Mouse (Mus musculus) kidney, embryonic 16.5 days (tissue): ENCODE measurements around the gene Eci1. TPM values are rescaled to one million over a fixed set of nuclear protein-coding genes. Genes with fewer than 3 reads are reported as not detected.
A peak's percentile ranks its signal among the peaks of the same experiment; 100 is the strongest.
"Not testable (repeated sequence)": the region's sequence is repeated elsewhere in the genome, so short reads cannot be mapped to it uniquely, and the experiment has no call there.

ENCODE experiments used
- ATAC-seq: fragments of 200-750 bp; cut with Nextera tagmentation; 2 replicates; pipeline ENCODE4 v1.8.0; 2017; ENCODE audit warnings: moderate TSS enrichment; ENCODE audit not compliant: low FRiP score, low TSS enrichment
- H3K27ac ChIP-seq: fragments of 300-500 bp; sonication (generic); 2 replicates; pipeline ENCODE4 v1.5.1; 2014; ENCODE audit warnings: low read length
- H3K27me3 ChIP-seq: fragments of 300-500 bp; sonication (generic); 2 replicates; pipeline ENCODE4 v1.6.1; 2014; ENCODE audit warnings: low read length, control low read depth, mixed read lengths; ENCODE audit not compliant: insufficient read depth
- H3K36me3 ChIP-seq: fragments of 300-500 bp; sonication (generic); 2 replicates; pipeline ENCODE4 v1.6.1; 2014; ENCODE audit warnings: low read length, control low read depth, mixed read lengths; ENCODE audit not compliant: insufficient read depth
- H3K4me1 ChIP-seq: fragments of 300-500 bp; sonication (generic); 2 replicates; pipeline ENCODE4 v1.6.1; 2014; ENCODE audit warnings: low read length, control low read depth, mixed read lengths; ENCODE audit not compliant: insufficient read depth
- H3K4me2 ChIP-seq: fragments of 300-500 bp; sonication (generic); replicated peaks from 2 replicates; pipeline ENCODE4 v1.6.1; 2014; ENCODE audit warnings: low read depth, low read length
- H3K4me3 ChIP-seq: fragments of 300-500 bp; sonication (generic); 2 replicates; pipeline ENCODE4 v1.5.1; 2014; ENCODE audit warnings: mild to moderate bottlenecking, low read length
- H3K9ac ChIP-seq: fragments of 300-500 bp; sonication (generic); replicated peaks from 2 replicates; pipeline ENCODE4 v1.6.1; 2014; ENCODE audit warnings: low read length
- H3K9me3 ChIP-seq: fragments of 300-500 bp; sonication (generic); 2 replicates; pipeline ENCODE4 v1.6.1; 2016; ENCODE audit warnings: low read length, control low read depth
- WGBS: fragments of 180-500 bp; shearing (Covaris S2); extraction: QIAGEN DNeasy Blood & Tissue Kit; methylation state at CpG from one replicate; pipeline ENCODE4 v1.1.7; 2014; 5-methylcytosine and 5-hydroxymethylcytosine counted together
- polyA plus RNA-seq: library from polyadenylated mRNA; unstranded; fragments of >200 nt; fragmentation: Nextera tagmentation; extraction: Ambion mirVana; gene quantifications from 2 replicates; pipeline ENCODE4 v1.2.1, GENCODE M21; 2015

Eci1 gene
- polyA plus RNA-seq, 1 experiment from 2014 or later, result 143 TPM

DNA sequence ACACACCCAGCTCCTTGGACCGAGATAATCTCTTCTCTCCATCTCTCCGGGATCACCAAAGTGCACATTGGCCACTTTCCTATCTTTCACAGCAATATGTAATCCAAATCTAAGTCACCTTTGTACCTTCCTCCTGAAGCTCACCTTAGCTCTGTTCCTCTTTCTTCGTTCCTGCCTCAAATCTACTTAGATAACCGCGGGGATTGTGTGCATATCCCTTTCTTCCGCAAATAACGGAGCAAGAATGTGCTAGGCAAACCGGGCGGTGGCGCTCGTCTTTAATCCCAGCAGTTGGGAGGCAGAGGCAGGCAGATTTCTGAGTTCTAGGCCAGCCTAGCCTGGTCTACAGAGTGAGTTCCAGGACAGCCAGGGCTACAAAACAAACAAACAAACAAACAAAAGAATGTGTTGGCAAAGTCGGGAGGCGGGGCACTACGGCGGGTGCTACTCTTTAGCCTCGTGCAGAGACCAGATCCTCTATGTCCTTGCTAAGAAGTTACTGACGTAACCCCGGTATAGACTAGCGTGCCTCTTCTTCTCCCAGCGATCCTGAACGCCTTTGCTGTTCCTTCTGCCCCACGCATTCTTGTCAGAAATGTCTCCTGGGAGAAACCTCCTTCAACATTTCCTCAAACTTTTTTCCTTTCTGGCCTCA lies 12.8 kb upstream of the Eci1 start:
- H3K9me3 ChIP-seq, result no peaks in the 10 kb centered on the region
- peak; percentile 56 for ATAC-seq
- H3K27me3 ChIP-seq, result no peaks in the 10 kb centered on the region
- peaks cover 37% of the 10 kb centered on the region for H3K36me3 ChIP-seq
- 31% methylated on average over 22 of the region's 22 CpGs for WGBS
- H3K27ac ChIP-seq, result peak overlapping the region; percentile 94
- H3K9ac ChIP-seq, result peak overlapping the region; percentile 84
- peaks cover 31% of the 10 kb centered on the region for H3K4me1 ChIP-seq
- H3K4me2 ChIP-seq, result peak overlapping the region; percentile 82
- peak overlapping the region; percentile 96 for H3K4me3 ChIP-seq

DNA sequence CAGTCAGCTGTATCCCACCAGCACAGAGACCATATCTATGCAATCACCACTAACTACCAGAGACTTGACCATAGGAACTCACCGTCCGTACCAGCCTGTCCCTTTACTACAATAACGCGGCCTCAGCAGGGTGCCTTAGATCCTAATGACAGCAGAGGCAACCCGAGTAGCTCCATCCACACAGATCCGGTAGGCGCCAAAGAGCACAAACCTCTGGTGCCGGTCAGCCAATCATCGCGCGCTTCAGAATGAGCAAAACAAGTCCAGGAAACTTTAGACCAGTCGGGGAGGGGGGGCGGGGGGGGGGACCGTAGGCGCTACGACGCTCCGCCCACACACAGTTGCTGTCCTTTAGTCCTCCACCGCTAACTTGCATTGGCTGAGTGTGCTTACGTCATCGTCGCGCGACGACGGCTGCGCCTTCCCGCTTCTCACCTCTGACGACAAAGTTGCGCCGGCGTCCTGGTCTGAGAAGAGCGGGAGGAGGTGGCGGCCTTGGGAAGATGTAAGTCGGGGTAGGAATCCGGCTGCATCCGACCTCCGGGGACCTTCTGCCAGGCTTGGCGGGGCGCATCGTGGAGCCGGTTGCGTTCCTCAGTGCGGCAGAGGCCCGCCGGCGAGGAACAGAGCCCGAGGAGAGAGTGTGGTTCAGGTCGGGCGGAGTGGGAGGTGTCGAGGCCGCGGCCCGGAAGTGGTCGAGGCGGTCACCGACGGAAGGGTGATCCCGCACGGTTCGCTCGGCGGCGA lies 12.0 kb upstream of the Eci1 start, which contains the start of gene Rnps1:
Gene Rnps1 (plus strand): TSS at position 336 of the 747 bp plus-strand sequence.
- Histone ChIP-seq H3K4me2 (peak within 1 kb of the TSS; percentile 96), H3K36me3 (peaks cover 41% of the 10 kb centered on the region), H3K4me1 (peaks cover 31% of the 10 kb centered on the region), H3K9ac (peak within 1 kb of the TSS; percentile 95), H3K4me3 (peak within 1 kb of the TSS; percentile 96), H3K27me3 (no peaks in the 10 kb centered on the region), H3K27ac (peak within 1 kb of the TSS; percentile 94), H3K9me3 (no peaks in the 10 kb centered on the region)
- peak; percentile 96 for ATAC-seq
- WGBS, result under 1% methylated on average over 64 of the region's 64 CpGs

DNA sequence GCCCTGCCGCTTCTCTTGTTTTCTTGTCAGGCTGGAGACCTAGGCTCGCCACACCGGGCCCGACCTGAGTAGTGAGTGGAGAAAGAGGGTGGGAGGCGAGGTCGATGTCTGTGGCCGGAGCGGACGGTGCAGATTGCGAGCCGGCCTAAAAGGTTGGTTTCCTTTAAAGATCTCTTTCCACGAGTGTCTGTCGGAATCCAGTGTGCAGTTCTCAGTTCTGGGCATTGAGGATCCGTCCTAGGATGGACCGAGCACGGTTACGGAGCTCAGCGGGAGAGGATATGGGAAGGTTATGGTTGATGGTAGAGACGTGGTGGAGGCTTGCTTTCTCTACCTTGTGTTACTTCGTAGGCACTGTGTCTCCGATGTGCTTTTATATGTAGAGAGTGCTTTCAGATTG lies 11.4 kb upstream of the Eci1 start:
- Histone ChIP-seq H3K4me2 (peak overlapping the region; percentile 96), H3K27me3 (no peaks in the 10 kb centered on the region), H3K4me1 (peaks cover 31% of the 10 kb centered on the region), H3K36me3 (peaks cover 41% of the 10 kb centered on the region), H3K9ac (peak overlapping the region; percentile 95), H3K9me3 (no peaks in the 10 kb centered on the region), H3K4me3 (peak overlapping the region; percentile 96), H3K27ac (peak overlapping the region; percentile 93)
- WGBS, result under 1% methylated on average over 21 of the region's 21 CpGs
- no peak for ATAC-seq

DNA sequence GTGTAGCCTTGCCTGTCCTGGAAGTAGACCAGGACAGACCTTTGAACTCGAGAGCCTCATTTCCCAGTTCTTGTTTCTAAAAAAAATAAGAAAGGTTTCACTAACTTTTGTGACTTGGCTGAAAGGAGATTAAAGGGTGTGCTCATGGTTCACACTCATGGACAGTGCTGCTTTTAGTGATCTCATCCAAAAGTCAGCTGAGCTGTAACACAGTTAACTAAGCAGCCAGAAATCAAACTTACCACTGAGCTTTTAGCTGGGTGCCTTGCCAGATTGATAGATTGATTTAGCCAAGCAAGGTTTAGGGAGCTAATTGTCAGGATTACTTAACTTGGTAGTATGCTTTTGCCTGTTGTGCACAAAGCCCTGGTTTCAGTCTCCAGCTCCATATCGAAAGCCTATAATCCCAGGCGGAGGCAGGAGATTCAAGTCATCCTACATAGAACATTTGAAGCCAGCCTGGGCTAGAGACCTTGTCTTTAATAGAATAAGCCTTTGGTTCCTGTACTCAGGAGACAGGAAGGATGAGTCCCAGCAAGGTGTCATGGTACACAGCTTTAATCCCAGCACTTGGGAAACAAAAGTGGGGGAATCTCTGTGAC lies 10.3 kb upstream of the Eci1 start:
- H3K4me2 ChIP-seq, result peak overlapping the region; percentile 96
- WGBS, result 81% methylated on average over 3 of the region's 3 CpGs
- H3K27ac ChIP-seq, result no peak overlapping the region
- H3K4me3 ChIP-seq, result peak overlapping the region; percentile 96
- H3K9ac ChIP-seq, result peak overlapping the region; percentile 95
- H3K27me3 ChIP-seq, result no peaks in the 10 kb centered on the region
- no peak for ATAC-seq
- no peaks in the 10 kb centered on the region for H3K9me3 ChIP-seq
- H3K4me1 ChIP-seq, result peaks cover 31% of the 10 kb centered on the region
- H3K36me3 ChIP-seq, result peaks cover 46% of the 10 kb centered on the region

DNA sequence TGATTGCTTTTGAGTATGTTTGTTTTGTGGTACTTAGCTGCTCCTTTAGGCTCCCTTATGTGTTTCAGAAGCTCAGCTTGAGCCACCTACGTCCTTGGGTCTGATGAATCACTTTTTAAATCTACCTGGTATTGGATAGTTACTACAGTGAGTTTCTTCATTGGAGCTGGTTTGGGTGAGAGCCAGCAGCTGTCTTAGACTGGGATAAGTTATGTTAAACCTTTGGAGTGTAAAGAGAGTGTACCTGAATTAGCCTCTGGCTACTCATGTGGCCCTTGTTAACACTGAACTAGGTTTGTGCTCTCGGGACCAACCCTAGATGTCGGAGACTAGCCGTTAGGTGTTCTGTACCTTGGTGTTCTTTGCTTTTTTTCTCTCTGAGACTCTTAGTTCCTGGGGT lies 3.3 kb upstream of the Eci1 start:
- ATAC-seq, result no peak
- H3K4me2 ChIP-seq, result no peak overlapping the region
- H3K4me3 ChIP-seq, result no peak overlapping the region
- H3K27ac ChIP-seq, result no peak overlapping the region
- H3K36me3 ChIP-seq, result peaks cover 68% of the 10 kb centered on the region
- H3K9ac ChIP-seq, result no peak overlapping the region
- WGBS, result 92% methylated on average over 4 of the region's 4 CpGs
- no peaks in the 10 kb centered on the region for H3K9me3 ChIP-seq
- H3K4me1 ChIP-seq, result peaks cover 4% of the 10 kb centered on the region; the same call in 1 of the 2 replicates
- H3K27me3 ChIP-seq, result no peaks in the 10 kb centered on the region

DNA sequence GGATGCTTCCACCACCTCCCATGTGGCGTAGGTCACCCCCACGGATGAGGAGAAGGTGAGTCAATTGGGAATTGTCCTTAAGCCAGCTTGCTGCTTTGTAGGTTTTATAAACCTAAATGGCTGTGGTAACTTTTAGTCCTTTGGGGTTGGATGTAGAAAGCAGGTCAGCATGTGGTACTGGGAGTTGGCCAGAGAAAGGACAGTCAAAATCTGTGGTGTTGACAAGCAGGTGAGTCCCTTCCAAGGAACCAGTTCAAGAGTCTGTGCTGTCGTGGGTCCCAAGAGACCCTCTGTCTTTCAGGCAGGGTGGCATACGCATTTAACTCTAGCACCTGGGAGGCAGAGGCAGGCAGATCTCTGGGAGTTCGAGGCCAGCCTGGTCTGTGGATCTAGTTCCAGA lies 2.0 kb upstream of the Eci1 start:
- peaks cover 4% of the 10 kb centered on the region; the same call in 1 of the 2 replicates for H3K4me1 ChIP-seq
- 95% methylated on average over 5 of the region's 5 CpGs for WGBS
- no peak for ATAC-seq
- no peak overlapping the region for H3K4me2 ChIP-seq
- H3K36me3 ChIP-seq, result peaks cover 55% of the 10 kb centered on the region
- no peak overlapping the region for H3K9ac ChIP-seq
- H3K27ac ChIP-seq, result no peak overlapping the region
- no peaks in the 10 kb centered on the region for H3K27me3 ChIP-seq
- H3K9me3 ChIP-seq, result no peaks in the 10 kb centered on the region
- no peak overlapping the region for H3K4me3 ChIP-seq

DNA sequence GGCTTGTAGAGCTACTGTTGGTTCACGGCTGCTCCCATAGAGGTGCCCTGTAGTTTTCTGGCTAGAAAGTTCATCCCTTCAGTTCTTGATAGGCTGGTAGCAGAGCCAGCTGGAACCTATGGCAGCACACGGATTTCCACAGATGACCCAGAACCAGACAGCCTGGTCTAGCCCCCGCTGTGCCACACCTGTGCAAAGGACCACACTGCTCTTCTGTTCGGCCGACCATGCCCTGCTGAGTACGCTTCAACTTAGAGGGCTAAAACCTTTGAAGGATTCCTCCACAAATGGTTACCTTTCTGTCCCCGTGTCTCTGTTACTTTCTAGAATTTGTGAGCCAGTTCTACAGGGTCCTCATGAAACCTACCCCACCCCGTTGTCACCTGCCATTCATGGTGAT lies 1.1 kb upstream of the Eci1 start:
- H3K9ac ChIP-seq, H3K4me2 ChIP-seq, ATAC-seq, H3K4me3 ChIP-seq, H3K27ac ChIP-seq, H3K27me3 ChIP-seq, H3K9me3 ChIP-seq, H3K4me1 ChIP-seq: not testable (repeated sequence)
- WGBS, result 91% methylated on average over 5 of the region's 8 CpGs
- H3K36me3 ChIP-seq, result peaks cover 49% of the 10 kb centered on the region

DNA sequence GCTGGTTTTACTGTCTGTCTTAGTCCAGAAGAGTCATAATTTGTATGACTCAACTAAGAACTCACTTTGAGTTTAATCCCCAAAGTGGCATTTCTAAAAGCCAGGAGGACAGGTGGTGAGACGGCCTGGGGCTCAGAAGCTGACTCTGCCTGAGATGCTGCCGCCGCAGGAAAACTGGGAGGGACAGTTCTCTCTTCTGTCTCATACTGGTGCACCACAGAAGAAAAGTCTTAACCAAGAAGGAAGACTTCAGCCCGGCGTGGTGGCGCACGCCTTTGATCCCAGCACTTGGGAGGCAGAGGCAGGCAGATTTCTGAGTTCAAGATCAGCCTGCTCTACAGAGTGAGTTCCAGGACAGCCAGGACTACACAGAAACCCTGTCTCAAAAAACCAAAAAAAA lies 536 bp upstream of the Eci1 start:
- Histone ChIP-seq H3K9me3 (no peaks in the 10 kb centered on the region), H3K9ac (no peak overlapping the region), H3K27me3 (no peaks in the 10 kb centered on the region), H3K36me3 (peaks cover 44% of the 10 kb centered on the region), H3K27ac (peak overlapping the region; percentile 98), H3K4me2 (no peak overlapping the region), H3K4me3 (peak overlapping the region; percentile 83; the same call in 1 of the 2 replicates), H3K4me1 (peaks cover 4% of the 10 kb centered on the region; the same call in 1 of the 2 replicates)
- WGBS, result 88% methylated on average over 7 of the region's 7 CpGs
- ATAC-seq, result no peak

DNA sequence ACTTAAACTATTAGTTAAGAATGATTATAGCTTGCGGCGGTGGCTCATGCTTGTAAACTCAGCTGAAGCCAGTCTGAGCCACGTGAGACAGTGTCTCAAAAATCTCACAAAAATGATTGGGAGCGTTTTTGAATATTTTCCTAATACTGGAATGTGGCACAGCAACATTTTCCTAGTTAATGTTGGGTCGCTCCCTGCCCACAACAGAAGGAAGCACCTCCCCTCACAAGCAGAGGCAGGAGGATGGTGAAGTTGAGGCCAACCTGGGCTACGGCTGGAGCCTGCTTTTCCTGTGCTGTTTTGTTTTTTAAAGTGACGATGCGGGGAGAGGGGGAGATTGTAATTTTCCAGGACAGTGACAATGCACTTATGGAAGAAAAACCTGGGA lies 723 bp downstream of the Eci1 start:
- H3K4me1 ChIP-seq, result peaks cover 4% of the 10 kb centered on the region; the same call in 1 of the 2 replicates
- WGBS, result 2% methylated on average over 8 of the region's 8 CpGs
- ATAC-seq, result 0 out of 2 replicates have a peak, but pooled peaks have one; percentile 25
- H3K27ac ChIP-seq, result peak overlapping the region; percentile 98
- H3K27me3 ChIP-seq, result no peaks in the 10 kb centered on the region
- peak overlapping the region; percentile 91 for H3K9ac ChIP-seq
- no peaks in the 10 kb centered on the region for H3K9me3 ChIP-seq
- peak overlapping the region; percentile 69 for H3K4me2 ChIP-seq
- peak overlapping the region; percentile 83 for H3K4me3 ChIP-seq
- H3K36me3 ChIP-seq, result peaks cover 31% of the 10 kb centered on the region
